Mouse (Mus musculus) E14TG2a.4 (cell line): ENCODE measurements at regions not wholly inside any gene's neighbourhood (a gene's known extent, or its start where the extent isn't known, plus 50 kb on each side); places are given as distances from the start of the nearest gene placed in this dataset.

Experiments
- H3K27me3 ChIP-seq: 2 replicates; pipeline ENCODE4 v1.6.1; 2014; ENCODE audit warnings: low read length, control low read depth; ENCODE audit not compliant: insufficient read depth
- H3K36me3 ChIP-seq: 2 replicates; pipeline ENCODE4 v1.6.1; 2014; ENCODE audit warnings: low read length, control low read depth; ENCODE audit not compliant: insufficient read depth
- H3K4me1 ChIP-seq: replicated peaks from 2 replicates; pipeline ENCODE4 v1.6.1; 2014; ENCODE audit warnings: low read depth, low read length, control low read depth
- H3K4me3 ChIP-seq: replicated peaks from 2 replicates; pipeline ENCODE4 v1.5.1; 2014; ENCODE audit warnings: mild to moderate bottlenecking, low read length
- H3K9me3 ChIP-seq: 2 replicates; pipeline ENCODE4 v1.6.1; 2014; ENCODE audit warnings: low read length, control low read depth
- CTCF ChIP-seq: conservative IDR thresholded peaks from 2 replicates; pipeline ENCODE4 v1.5.1; 2014; ENCODE audit warnings: low read length
- NANOG ChIP-seq: IDR thresholded peaks from 2 replicates; pipeline ENCODE4 v1.6.1; 2014; ENCODE audit warnings: borderline replicate concordance, low read length, mixed read lengths
- POU5F1 ChIP-seq: IDR thresholded peaks from 2 replicates; pipeline ENCODE4 v1.6.1; 2014; ENCODE audit warnings: low read length, borderline replicate concordance

DNA sequence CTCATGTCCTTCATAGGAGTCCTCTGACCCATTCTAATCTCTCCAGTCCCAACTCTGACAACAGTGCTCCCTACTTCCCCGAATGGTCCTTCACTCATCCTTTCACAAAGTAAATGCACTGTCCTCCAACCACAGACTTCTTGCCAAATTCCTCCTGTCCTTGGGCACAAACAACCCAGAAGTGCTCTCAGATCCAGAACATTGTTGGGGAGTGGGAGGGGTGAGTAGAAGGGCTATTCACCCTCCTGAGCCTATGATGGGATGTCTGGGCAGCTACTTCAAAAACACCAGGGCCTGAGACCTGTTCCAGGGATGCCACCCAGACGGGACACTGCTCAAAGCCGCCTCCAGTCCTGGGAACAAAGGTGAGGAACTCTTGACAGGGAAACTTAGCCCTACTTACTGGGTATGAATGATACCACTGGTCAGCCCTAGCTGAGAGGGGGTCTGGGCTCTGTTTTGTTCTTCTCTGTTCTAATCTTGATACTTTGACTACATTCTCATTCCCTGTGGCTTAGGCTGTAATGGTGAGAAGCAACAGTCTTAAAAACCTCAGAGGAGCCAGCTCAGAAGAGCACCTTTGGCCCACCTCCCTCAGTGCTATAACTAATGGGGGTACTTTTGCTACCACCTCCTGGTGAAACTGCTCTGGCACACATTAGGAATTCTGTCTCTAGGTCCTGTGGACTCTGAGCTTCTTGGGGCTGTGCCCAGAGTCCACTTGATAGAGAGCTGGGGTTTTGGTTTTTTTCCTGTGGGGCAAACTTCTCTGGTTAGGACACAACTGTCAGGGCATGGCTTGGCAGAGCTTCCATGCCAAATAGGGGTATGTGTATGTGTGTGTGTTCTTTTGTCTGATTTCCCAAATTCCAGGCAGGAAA, 143.2 kb downstream of the Zfp36l1 start:
- no peaks in the 10 kb centered on the region for H3K36me3 ChIP-seq

DNA sequence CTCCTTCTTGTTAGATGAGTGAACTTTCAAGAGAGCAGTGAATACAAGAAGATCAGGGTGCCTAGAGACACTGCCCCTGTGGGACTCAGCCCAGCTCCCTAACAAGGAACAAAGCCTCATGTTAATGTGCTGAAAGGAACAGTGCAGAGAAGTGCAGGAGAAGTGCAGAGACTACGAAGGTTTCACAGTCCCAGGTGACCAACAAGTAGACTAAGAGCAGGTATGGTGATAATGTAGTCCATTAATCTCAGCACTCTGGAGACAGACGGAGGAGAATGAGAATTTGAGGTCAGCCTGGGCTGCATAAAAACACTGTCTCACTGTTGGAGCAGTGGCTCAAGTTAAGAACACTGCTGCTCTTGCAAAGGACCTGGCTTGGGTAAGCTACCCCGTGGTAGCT, 144.1 kb downstream of the Zfp36l1 start:
- H3K27me3 ChIP-seq: peaks cover 58% of the 10 kb centered on the region
- no peaks in the 10 kb centered on the region for H3K36me3 ChIP-seq
- TF ChIP-seq NANOG: no peak
- TF ChIP-seq CTCF: no peak
- no peak for TF ChIP-seq POU5F1
- no peak overlapping the region for H3K4me3 ChIP-seq
- H3K4me1 ChIP-seq: peaks cover 60% of the 10 kb centered on the region
- peaks cover 8% of the 10 kb centered on the region for H3K9me3 ChIP-seq

More for the DNA sequence above, 143.2 kb downstream of the Zfp36l1 start:
- Histone ChIP-seq H3K4me3 (no peak overlapping the region), H3K27me3 (peaks cover 54% of the 10 kb centered on the region), H3K9me3 (peaks cover 8% of the 10 kb centered on the region), H3K4me1 (peaks cover 67% of the 10 kb centered on the region)
- no peak for TF ChIP-seq CTCF
- no peak for TF ChIP-seq NANOG
- no peak for TF ChIP-seq POU5F1

DNA sequence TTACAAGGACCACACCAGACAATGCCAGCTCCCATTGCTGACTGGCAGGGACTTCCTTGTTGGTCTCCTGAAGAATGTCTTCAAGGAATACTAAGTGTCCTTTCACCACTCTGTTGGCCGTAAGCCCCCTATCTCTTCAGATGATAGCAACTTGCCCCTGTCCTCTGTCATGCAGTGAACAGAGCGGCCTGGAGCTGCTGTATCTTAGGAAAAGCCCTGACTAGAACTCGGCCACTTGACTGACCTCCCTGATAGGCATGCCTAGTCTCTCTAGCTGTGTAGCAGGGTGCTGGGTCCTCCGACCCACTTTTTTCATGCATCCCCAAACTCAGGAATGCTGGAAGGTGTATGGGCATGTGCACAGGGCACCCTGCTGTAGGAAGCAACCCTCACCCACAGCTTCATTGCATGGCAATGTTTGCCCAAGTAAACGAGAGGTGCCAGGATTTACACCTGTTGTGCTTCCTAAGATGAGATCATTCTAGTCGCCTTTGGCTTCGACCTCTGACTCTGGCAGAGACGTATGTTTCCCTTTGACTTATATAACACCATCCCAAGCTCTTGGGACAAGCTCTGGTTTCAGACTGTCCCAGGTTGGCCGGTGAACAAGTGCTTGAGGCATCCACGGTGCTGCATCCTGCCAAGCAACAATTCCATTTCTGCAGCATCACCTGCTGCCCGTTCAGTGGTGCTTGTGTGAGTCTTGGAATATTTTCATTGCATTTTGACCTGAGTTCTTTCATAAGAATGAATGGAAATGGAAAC, 145.1 kb downstream of the Zfp36l1 start:
- H3K27me3 ChIP-seq: peaks cover 69% of the 10 kb centered on the region
- H3K36me3 ChIP-seq: no peaks in the 10 kb centered on the region
- H3K4me3 ChIP-seq: no peak overlapping the region
- peaks cover 55% of the 10 kb centered on the region for H3K4me1 ChIP-seq
- no peaks in the 10 kb centered on the region for H3K9me3 ChIP-seq
- no peak for TF ChIP-seq POU5F1

DNA sequence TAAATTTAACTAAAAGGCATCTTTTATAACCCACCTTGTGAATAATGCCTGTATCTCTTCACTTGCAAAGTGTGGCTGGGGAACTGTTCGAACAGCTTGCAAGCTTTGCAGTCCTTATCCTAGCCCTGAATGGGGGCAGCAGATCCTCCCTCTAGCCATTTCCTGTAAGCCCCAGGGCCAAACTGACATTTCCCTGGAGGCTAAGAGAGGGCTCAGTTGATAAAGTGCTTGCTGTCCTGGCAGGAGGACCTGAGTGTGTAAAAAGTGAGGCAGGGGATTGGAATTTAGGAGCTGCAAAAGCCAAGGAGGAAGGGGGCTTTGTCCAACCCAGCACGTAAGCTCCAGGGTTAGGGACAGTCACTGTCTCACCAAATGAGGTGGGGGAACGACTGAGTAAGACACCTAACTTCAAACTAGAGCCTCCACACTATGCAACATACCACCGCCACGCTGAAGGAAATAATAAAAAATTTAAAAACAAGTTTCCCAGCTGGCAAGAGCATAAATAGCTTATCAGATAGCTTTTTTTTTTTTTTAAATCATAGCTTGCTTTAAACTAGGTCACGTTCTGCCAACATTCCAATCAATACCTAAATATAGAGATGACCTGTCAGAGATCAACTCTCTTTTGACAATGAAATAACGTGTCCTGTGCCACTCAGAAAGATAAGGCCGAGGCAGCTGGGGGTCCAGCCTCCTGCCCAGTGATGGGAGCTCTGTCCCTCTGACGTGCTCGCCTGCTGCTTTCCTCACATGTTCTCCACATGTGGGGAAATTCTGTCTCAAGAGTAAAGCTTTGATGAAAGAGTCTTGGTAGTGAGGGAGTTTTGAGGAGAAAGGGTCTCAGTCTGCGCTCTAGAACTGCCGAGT, 146.0 kb downstream of the Zfp36l1 start:
- H3K36me3 ChIP-seq: no peaks in the 10 kb centered on the region
- no peak overlapping the region; the same call in 1 of the 2 replicates for H3K4me3 ChIP-seq
- H3K4me1 ChIP-seq: peaks cover 51% of the 10 kb centered on the region
- H3K9me3 ChIP-seq: no peaks in the 10 kb centered on the region
- TF ChIP-seq CTCF (no peak), NANOG (no peak)
- H3K27me3 ChIP-seq: peaks cover 77% of the 10 kb centered on the region

DNA sequence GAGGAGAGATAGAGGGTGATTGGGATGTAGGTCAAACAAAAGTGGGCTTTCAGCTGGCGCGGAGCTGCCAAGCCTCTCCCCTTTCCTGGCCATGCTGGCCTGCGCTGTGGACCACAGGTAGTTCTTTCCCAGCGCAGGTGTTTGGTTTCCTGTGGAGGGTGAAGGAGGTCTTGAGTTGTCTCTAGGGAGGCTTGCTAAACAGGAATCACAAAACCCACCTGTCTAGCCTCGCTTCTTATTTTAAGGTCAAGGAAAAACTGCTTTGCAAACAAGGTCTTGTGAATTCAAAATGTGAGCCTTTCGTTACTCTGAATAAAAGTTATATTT, 146.6 kb downstream of the Zfp36l1 start:
- no peaks in the 10 kb centered on the region for H3K36me3 ChIP-seq
- peak overlapping the region; percentile 70 for H3K4me3 ChIP-seq
- H3K9me3 ChIP-seq: no peaks in the 10 kb centered on the region
- TF ChIP-seq POU5F1 (no peak), NANOG (no peak), CTCF (no peak)
- H3K4me1 ChIP-seq: peaks cover 45% of the 10 kb centered on the region
- peaks cover 82% of the 10 kb centered on the region for H3K27me3 ChIP-seq

DNA sequence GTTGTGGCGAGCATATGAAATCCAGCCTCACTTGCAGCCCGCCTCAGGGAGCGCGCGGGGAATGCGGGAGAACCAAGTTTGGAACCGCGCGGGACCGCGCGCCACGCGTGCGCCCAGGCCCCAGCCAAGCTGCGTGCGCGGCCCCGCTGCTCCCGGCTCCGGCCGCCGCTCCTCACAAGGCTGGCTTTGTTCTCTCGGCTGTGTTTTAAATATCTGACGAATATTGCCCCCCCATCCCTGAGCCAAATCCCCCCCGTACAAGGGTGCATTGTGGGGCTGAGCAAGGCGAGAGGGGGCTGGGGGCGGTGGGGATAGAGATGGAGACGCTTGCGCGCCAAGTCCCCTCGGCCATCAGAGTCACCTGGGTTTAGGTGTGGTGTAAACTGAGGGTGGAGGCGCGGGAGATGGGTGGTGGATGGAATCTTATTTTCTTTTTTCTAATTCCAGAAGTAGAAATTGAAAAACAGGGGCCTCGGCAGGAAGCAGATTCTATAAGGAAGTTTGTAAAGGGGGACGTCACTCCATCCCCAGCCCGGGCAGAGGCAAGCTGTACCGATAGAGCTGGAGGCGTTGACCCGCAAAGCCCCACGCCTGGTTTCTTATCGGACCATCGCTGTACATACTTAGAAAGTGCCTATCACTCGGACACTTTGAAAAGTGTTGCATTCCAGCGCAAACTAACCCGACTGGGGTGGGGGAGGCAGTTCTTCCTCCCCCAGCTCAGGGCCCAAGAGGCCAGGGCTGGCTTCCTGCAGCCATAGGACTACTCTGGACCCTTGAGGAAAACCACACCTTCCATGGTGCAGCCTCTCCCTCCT, 147.1 kb downstream of the Zfp36l1 start:
- Histone ChIP-seq H3K36me3 (no peaks in the 10 kb centered on the region), H3K4me3 (peak overlapping the region; percentile 70), H3K4me1 (peaks cover 40% of the 10 kb centered on the region), H3K27me3 (peaks cover 83% of the 10 kb centered on the region), H3K9me3 (no peaks in the 10 kb centered on the region)
- TF ChIP-seq POU5F1 (no peak), NANOG (no peak), CTCF (no peak)

DNA sequence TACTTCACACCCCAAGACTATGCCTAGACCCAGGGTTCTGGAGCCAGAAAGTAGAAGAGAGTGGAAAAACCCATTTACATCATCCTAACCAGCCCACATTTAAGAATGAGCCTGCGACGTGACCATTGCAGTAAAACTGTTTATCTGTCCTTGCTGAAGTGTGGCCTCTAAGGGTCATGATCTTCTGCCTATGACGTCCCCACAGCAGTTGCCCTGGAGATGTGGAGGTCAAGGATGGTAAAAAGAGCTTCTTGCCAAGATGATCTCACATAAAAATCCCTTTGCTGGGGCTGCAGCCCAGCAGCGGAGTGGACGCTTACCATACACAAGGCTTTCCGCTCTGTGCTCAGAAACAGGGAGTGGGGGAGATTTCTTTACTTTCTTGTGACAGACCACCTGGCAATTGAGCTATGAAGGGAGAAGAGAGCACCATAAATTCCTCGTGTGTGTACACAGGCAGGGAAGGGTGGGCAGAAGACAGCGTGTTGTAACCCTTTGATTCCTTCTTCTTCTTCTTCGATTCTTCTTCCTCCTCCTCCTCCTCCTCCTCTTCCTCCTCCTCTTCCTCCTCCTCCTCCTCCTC, 149.3 kb downstream of the Zfp36l1 start:
- no peaks in the 10 kb centered on the region for H3K9me3 ChIP-seq
- H3K36me3 ChIP-seq: no peaks in the 10 kb centered on the region
- H3K4me3 ChIP-seq: no peak overlapping the region
- TF ChIP-seq NANOG: no peak
- no peak for TF ChIP-seq CTCF
- no peak for TF ChIP-seq POU5F1
- peaks cover 82% of the 10 kb centered on the region for H3K27me3 ChIP-seq
- peaks cover 30% of the 10 kb centered on the region for H3K4me1 ChIP-seq
